Mouse (Mus musculus): Measurements from ENCODE around the gene Vapb.

The Vapb gene

GRCm38 (mm10) chr2:173794531-173795510, 57.5 kb downstream of the Vapb start:
- peak; percentile 88 for DNase-seq

- DNase-seq = peak; percentile 79
These were observed 58.7 kb downstream of the Vapb start for GRCm38 (mm10) chr2:173795801-173796673.

- peak; percentile 79 for DNase-seq
These were observed 59.3 kb downstream of the Vapb start for GRCm38 (mm10) chr2:173796674-173796963.

DNA sequence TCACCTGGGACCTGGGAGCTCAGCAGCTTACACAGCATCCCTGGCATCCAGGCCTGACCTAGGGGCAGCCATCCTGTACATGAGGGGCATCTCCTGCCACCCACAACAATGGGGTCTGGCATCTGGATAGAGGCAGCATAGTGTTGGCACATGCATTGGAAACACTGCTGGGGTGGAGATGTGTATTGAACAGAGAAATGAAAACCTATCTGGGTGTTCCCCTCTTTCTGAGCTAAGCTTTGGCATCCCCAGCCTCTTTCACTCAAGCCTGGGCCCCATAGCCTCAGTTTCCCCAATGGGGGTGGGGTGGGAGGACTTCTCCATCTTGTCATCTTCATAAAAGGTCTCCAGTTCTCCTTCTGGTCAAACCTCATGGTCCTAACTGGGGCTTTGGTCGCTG, 62.2 kb downstream of the Vapb start:
- DNase-seq = peak; percentile 79

DNA sequence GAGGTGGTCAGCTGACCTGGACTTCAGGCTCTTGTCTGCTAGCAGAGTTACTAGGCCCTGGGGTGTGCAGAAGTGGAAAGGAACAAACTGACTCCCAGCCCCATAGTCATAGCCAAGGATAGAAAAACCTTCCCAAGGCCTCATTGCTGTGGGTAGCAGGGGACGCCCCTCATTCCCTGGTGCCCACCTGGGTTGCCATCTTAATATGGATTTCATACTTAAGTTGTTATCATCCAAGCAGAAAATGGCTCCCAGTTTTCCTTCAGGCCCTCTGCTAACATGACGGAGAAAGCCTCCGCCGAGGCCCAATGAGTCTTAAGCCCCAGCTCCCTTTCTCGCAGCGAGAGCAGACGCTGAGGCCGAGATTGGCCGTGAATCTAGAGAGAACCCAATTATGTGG, 63.3 kb downstream of the Vapb start:
- peak; percentile 82 for DNase-seq

DNA sequence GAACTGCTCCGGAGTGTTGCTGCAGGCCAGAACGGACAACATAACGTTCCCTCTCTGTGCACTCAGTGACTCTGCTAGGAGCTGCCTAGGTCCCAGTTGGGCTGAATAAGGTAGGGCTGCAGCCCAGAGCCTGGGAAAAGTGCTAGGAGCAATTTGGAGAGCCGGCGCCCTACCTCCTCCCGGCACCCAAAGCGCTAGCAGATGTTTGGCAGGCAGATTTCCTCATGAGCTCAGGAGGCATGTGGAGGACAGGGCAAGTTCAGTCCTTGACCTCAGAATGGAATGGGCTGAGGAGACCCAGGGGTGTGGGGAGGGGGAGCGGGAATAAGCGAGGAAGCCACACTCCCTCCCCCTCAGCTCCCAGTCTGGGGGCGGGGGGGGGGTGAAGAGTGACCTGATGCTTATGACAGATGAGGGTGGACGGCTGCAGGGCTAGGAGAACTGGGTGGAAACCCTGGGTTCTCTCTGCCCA, 64.1 kb downstream of the Vapb start:
- DNase-seq = peak; percentile 97

GRCm38 (mm10) chr2:173802176-173802575, 64.9 kb downstream of the Vapb start:
- DNase-seq = peak; percentile 91

- DNase-seq = peak; percentile 94
These were observed 65.6 kb downstream of the Vapb start for GRCm38 (mm10) chr2:173802956-173803355.

DNA sequence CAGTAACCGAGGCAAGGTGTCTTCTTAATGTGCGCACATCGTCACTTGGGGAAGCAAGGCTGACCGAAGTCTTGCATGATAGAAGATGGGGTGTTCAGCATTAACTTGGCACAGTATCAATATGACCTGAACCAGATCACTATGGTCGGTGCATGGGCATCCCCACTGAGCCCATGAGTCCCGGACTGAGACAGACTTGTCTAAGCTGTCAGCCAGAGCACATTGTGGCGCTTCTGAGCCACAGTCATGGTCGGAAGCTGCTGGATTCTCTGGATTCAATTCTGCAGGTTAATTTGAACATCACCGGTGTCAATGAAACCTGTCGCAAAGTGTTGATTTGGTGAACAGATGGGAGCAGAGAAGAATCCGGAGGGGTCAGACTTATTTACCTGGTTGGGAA, 66.5 kb downstream of the Vapb start:
- DNase-seq = peak; percentile 78

GRCm38 (mm10) chr2:173806621-173807020, 69.3 kb downstream of the Vapb start:
- peak; percentile 65 for DNase-seq

DNA sequence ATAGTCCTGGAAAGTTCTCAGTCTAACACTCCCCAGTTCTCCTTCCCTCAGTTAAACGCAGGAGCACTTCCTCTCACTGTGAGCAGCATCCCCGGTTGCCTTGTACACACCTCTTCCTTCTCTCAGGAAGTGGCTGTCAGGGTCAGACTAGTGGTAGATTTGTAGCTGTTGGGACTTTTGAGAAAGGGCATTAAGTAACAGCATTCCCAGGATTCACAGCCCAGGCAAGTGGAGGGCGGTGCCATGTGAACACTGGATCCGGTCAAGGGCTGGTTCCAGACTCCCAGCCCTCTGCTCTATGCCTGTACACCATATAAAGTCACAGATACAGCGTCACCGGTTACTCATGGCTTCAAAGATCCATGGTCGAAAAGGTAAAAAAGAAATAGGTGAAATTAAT, 71.6 kb downstream of the Vapb start:
- peak; percentile 76 for DNase-seq

DNA sequence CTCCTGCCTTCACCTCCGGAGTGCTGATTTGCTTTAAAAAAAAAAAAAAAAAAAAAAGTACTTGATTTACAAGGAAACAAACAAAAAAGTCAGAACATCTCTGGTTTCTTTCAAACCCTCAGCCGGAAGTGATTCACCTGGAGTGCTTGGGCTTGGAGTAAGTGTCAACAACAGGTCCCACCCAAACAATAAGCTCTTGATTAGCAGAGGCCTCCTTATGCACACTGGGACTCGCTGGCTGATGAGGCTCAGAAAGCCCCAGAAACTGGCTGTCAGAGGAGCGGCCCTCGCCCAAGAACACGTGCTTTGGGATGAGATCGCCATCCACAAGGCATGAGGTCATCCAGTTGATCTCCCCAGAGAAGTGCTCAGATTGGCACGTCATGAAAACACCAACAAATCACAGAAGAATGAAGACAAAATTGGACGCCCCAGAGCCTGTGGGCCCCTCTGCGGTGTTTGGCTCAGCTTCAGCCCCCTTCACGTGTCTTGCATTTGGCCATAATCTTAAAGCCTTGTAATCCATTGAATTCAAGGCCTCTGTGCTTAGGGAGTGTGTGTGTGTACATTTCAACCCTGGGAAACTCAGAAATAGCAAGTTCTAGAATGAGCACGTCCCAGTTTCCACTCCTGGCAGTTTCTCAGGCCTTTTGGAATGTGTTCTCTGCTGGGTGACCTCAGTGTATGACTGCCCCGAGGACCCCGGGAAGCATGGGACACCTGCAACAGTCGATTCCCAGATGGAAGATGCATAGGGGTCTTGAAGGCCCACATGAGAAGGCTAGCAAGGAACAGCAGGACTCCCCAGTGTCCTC, 72.9 kb downstream of the Vapb start:
- peak; percentile 98 for DNase-seq

GRCm38 (mm10) chr2:173810851-173811130, 73.5 kb downstream of the Vapb start:
- DNase-seq = no peak

DNA sequence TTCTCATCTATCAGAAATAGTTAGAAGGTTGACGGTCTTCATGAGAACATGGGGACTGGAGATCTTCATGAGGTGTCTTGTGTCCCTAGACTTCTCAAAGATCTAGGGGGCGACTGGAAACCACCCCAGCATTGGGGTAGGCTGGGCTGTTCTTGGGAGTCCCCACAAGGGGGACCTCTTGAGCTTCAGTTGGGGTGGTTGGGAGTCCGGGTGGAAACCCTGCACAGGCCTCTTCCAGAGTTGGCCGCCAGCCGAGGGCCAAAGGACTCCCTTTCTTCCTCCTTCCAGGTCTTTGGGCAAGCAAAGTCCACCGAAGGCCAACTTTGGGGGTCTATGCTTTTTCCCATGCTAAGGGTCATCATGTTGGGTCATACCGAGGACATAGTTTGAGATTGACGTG, 74.5 kb downstream of the Vapb start:
- peak; percentile 84 for DNase-seq

GRCm38 (mm10) chr2:173813071-173813470, 75.8 kb downstream of the Vapb start:
- peak; percentile 80 for DNase-seq

DNA sequence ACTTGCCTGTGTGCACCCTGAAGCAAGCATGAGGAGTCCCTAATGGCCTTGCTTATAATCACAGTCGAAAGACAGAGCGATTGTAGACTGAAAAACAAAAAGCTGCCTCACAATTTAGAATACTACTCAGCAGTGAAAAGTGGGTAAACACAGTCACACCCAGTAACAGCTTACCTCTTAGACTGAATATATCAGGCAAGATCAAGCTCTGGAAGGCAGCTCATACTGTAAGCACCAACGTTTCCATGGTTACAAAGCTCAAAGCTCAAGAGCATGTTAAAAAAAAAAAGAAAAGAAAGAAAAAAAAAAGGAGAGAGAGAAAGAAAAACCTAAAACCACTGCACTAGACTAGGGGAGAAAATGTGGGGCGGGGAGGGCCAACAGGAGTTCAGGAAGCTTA, 89.0 kb downstream of the Vapb start:
- peak; percentile 9 for DNase-seq

DNA sequence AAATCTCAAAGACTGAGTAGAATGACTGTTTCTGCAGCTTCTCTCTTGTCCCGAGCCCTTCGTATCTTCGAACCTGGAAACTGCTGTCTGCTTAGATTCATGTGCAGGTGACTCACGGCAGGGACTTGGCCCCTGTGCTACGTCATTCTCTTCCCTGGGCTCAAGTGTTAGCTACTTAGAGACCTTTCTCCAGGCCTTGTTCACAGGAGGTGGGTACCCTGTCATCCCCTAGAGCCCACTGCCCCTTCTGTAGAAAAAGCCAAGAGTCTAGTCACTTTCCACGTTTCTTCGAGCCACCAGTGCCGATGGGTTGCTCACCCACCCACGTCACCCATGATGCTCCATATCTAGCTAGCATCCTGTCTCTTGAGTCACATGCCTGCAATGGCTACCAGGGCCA, 89.9 kb downstream of the Vapb start:
- peak; percentile 64 for DNase-seq

GRCm38 (mm10) chr2:173828134-173828533, 90.8 kb downstream of the Vapb start:
- DNase-seq = no peak

DNA sequence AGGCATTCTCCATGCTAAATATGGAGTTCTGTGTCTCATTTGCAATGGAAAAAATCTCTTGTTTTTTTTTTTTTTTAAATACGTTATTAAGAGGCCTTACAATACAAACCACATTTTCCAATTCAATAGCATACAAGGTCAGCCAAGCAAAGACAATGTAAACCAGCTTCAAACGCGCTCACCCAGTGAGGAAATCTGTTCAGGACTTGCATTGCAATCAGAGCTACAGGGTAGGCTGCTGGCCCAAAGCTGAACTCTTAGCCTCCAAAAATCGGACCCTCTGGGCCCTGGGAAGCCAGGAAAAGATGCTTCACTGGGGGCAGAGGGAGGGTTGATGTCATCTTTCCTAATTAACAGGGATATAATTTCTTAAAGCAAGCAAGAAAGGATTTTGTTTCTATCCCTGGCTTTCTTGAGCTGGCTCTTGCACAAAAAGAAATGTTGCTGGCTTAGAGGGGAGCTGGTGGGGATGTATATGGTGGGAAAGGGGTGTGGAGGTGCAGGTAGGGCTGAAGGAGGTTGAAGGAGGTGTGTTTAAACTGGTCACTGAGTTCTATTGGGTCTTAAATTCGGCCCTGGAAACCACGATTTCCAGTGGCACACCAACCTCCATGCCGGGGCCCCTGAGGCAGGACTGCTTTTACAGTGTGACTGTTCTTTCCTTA, 95.6 kb downstream of the Vapb start:
- DNase-seq = no peak

All from heart, adult 11 months (tissue).